Mouse (Mus musculus) MEL (cell line): ENCODE results near the gene Myoc.

Experiments used
- CTCF ChIP-seq, 3 experiments: IDR thresholded peaks in 2 of 3; conservative IDR thresholded peaks in 1 of 3; 2 replicates each; pipeline ENCODE4 v1.5.1; 2011 to 2012; ENCODE audit warnings: low read length in 3 of 3, low read depth in 2 of 3, mild to moderate bottlenecking in 2 of 3, improper control_type of control experiment in 1 of 3, inconsistent platforms in 1 of 3, mixed read lengths in 1 of 3, moderate library complexity in 1 of 3; ENCODE audit not compliant: control insufficient read depth in 1 of 3, insufficient read depth in 1 of 3, poor library complexity in 1 of 3, severe bottlenecking in 1 of 3
- ETS1 ChIP-seq: IDR thresholded peaks from 2 replicates; pipeline ENCODE4 v1.6.1; 2012; ENCODE audit warnings: low read depth, mild to moderate bottlenecking, inconsistent platforms, low read length, improper control_type of control experiment, moderate library complexity
- POLR2A ChIP-seq, 2 experiments: IDR thresholded peaks; 2 replicates each; pipeline ENCODE4 v1.6.1; 2011 to 2012; ENCODE audit warnings: low read length in 2 of 2, mild to moderate bottlenecking in 2 of 2, control low read depth in 1 of 2, improper control_type of control experiment in 1 of 2, low read depth in 1 of 2, moderate library complexity in 1 of 2; ENCODE audit not compliant: control insufficient read depth in 1 of 2, insufficient read depth in 1 of 2, poor library complexity in 1 of 2

DNA sequence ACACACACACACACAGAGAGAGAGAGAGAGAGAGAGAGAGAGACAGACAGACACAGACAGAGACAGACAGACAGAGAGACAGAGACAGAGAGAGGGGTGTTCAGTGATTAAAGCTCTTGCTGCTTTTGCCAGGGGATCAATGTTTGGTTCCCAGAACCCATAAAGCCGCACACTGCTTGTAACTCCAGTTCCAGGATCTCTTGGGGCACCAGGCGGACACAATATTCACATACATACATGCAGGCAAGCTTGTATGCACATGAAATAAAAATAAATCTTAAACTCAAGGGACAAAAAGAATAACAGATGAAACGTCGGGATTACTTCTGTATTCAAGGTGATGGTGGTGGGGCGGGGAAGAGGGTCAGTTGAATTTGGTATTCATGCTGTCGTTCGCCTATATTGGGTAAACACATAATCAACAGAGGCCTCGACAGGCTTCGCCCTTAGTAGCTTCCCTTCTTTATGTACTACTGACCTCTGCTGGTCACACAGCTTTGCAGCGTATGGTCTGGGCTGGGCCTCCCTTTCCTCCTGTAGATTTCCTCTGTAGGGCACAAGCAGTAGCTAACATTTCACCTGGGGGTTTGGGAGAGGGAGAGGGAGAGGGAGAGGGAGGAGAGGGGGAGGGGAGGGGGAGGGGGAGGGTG lies 26.0 kb downstream of the Myoc start:
- peak; percentile 75 to 85 (median 76) for TF ChIP-seq CTCF (IDR thresholded peaks at IDR 0.05 in 2 of 3, conservative IDR thresholded peaks at IDR 0.05 in 1 of 3; ENCODE audit: control insufficient read depth in 1 of 3, insufficient read depth in 1 of 3, low read depth in 2 of 3, low read length in 3 of 3, poor library complexity in 1 of 3, severe bottlenecking in 1 of 3)
- TF ChIP-seq ETS1, result no peak
- TF ChIP-seq POLR2A (IDR thresholded peaks at IDR 0.05; ENCODE audit: control insufficient read depth in 1 of 2, insufficient read depth in 1 of 2, low read depth in 1 of 2, low read length in 2 of 2, poor library complexity in 1 of 2), result no peak
